Mouse (Mus musculus) embryonic stem cell, embryonic (primary cell): Measurements from ENCODE around the gene Ampd2.

Experiments used
- CTCF ChIA-PET, 4 experiments: fragments of 300-600 bp in 2 of 4; fragments of 350-600 bp in 2 of 4; sonication (Branson Sonifier 250); formaldehyde crosslinking; loops; one replicate each; lab custom pipeline; 2022; ENCODE audit warnings: inconsistent platforms in 2 of 4; lab: Charles Lee
- POLR2A ChIA-PET, 4 experiments: fragments of 300-600 bp in 2 of 4; fragments of 350-600 bp in 2 of 4; sonication (Branson Sonifier 250); formaldehyde crosslinking; loops; one replicate each; lab custom pipeline; 2022; ENCODE audit warnings: antibody characterized with exemption in 4 of 4, inconsistent platforms in 1 of 4; lab: Charles Lee

The Ampd2 gene

GRCm38 (mm10) chr3:108086470-108086979 lies at the start of gene Ampd2:
Gene Ampd2, minus strand, starts transcription at chr3:108086651.
- ChIA-PET POLR2A (interaction anchor here in 2 of 4 experiments (0.7 to 3.9 kb wide), 21 partner anchors 9 to 358 kb away, joined by 3 to 29 read pairs (median 4); partner anchors contain the start of genes Gnai3 (in 2 of the 2), Gstm7 (in 2 of the 2), Cyb561d1 (in 1 of the 2) and Gstm3 (in 1 of the 2)), CTCF (interaction anchor here in 2 of 4 experiments (0.6 to 1.6 kb wide), 3 partner anchors 10 to 143 kb away, joined by 3 to 5 read pairs (median 4); partner anchors contain the start of gene Gstm6 (in 1 of the 2))

- POLR2A ChIA-PET: interaction anchor here (0.6 to 1.9 kb wide), 7 partner anchors 11 to 400 kb away, joined by 3 to 15 read pairs (median 5); partner anchors contain the start of gene Gnai3 (in 1 of the 4)
- CTCF ChIA-PET: interaction anchor here in 2 of 4 experiments (0.6 to 1.2 kb wide), 4 partner anchors 11 to 443 kb away, joined by 3 to 5 read pairs (median 4); partner anchors contain the start of gene Gnai3 (in 1 of the 2)
These were observed 48.2 kb upstream of the Ampd2 start for GRCm38 (mm10) chr3:108134701-108135100.

GRCm38 (mm10) chr3:108132484-108132883 lies 46.0 kb upstream of the Ampd2 start:
- CTCF ChIA-PET: no interaction called here
- POLR2A ChIA-PET: interaction anchor here in 2 of 4 experiments (3.5 to 4.2 kb wide), 2 partner anchors 13 kb away, joined by 16 to 18 read pairs; partner anchors contain the start of gene Gnai3 (in 2 of the 2)

- POLR2A ChIA-PET: interaction anchor here in 3 of 4 experiments (0.6 to 4.2 kb wide), 5 partner anchors 14 to 126 kb away, joined by 3 to 18 read pairs (median 4); partner anchors contain the start of gene Gnai3 (in 2 of the 3)
- CTCF ChIA-PET: interaction anchor here in 1 of 4 experiments (1.4 kb wide), 1 partner anchor 62 kb away, joined by 3 read pairs; no protein-coding TSS in a partner anchor
These were observed 45.4 kb upstream of the Ampd2 start for GRCm38 (mm10) chr3:108131821-108132220.

GRCm38 (mm10) chr3:108131216-108131615 lies 44.8 kb upstream of the Ampd2 start:
- ChIA-PET POLR2A (interaction anchor here in 3 of 4 experiments (0.5 to 4.2 kb wide), 7 partner anchors 14 to 187 kb away, joined by 3 to 18 read pairs (median 4); partner anchors contain the start of gene Gnai3 (in 2 of the 3)), CTCF (interaction anchor here in 2 of 4 experiments (0.5 to 1.4 kb wide), 3 partner anchors 45 to 213 kb away, joined by 3 read pairs; partner anchors contain the start of gene Ampd2 (in 1 of the 2))

- CTCF ChIA-PET: no interaction called here
- POLR2A ChIA-PET: interaction anchor here in 3 of 4 experiments (0.6 to 4.2 kb wide), 5 partner anchors 16 to 61 kb away, joined by 3 to 18 read pairs (median 4); partner anchors contain the start of gene Gnai3 (in 3 of the 3)
These were observed 43.4 kb upstream of the Ampd2 start for GRCm38 (mm10) chr3:108129804-108130203.

GRCm38 (mm10) chr3:108129367-108129766 lies 42.9 kb upstream of the Ampd2 start:
- POLR2A ChIA-PET: interaction anchor here in 2 of 4 experiments (2.1 to 4.2 kb wide), 3 partner anchors 16 to 60 kb away, joined by 4 to 18 read pairs (median 16); partner anchors contain the start of gene Gnai3 (in 2 of the 2)

GRCm38 (mm10) chr3:108128520-108128919 lies 42.1 kb upstream of the Ampd2 start:
- CTCF ChIA-PET: interaction anchor here in 1 of 4 experiments (1.2 kb wide), 1 partner anchor 36 kb away, joined by 4 read pairs; no protein-coding TSS in a partner anchor
- POLR2A ChIA-PET: interaction anchor here in 1 of 4 experiments (0.8 to 1.0 kb wide), 3 partner anchors 10 to 36 kb away, joined by 3 to 4 read pairs (median 3); no protein-coding TSS in a partner anchor

More at GRCm38 (mm10) chr3:108129367-108129766, 42.9 kb upstream of the Ampd2 start:
- CTCF ChIA-PET: no interaction called here

- ChIA-PET POLR2A (interaction anchor here in 1 of 4 experiments (2.3 kb wide), 1 partner anchor 10 kb away, joined by 5 read pairs; no protein-coding TSS in a partner anchor), CTCF (interaction anchor here in 1 of 4 experiments (1.4 kb wide), 1 partner anchor 11 kb away, joined by 3 read pairs; no protein-coding TSS in a partner anchor)
These were observed 39.9 kb upstream of the Ampd2 start for GRCm38 (mm10) chr3:108126327-108126726.

- ChIA-PET POLR2A (interaction anchor here in 1 of 4 experiments (1.5 kb wide), 1 partner anchor 21 kb away, joined by 5 read pairs; the partner anchor contains the start of gene Gnai3), CTCF (interaction anchor here in 1 of 4 experiments (0.6 kb wide), 1 partner anchor 158 kb away, joined by 3 read pairs; no protein-coding TSS in a partner anchor)
These were observed 37.7 kb upstream of the Ampd2 start for GRCm38 (mm10) chr3:108124131-108124530.

- ChIA-PET CTCF (no interaction called here), POLR2A (interaction anchor here in 1 of 4 experiments (1.3 kb wide), 1 partner anchor 27 kb away, joined by 3 read pairs; no protein-coding TSS in a partner anchor)
These were observed 36.8 kb upstream of the Ampd2 start for GRCm38 (mm10) chr3:108123242-108123641.

GRCm38 (mm10) chr3:108121101-108121500 lies 34.6 kb upstream of the Ampd2 start:
- ChIA-PET POLR2A (interaction anchor here in 1 of 4 experiments (1.2 kb wide), 1 partner anchor 15 kb away, joined by 3 read pairs; no protein-coding TSS in a partner anchor), CTCF (no interaction called here)

GRCm38 (mm10) chr3:108117465-108117864 lies 31.0 kb upstream of the Ampd2 start:
- ChIA-PET POLR2A (no interaction called here), CTCF (no interaction called here)

- POLR2A ChIA-PET: interaction anchor here in 3 of 4 experiments (0.5 to 1.7 kb wide), 4 partner anchors 27 to 478 kb away, joined by 3 to 4 read pairs (median 4); partner anchors contain the start of genes Ampd2 (in 1 of the 3) and Atxn7l2 (in 1 of the 3)
- CTCF ChIA-PET: no interaction called here
These were observed 27.3 kb upstream of the Ampd2 start for GRCm38 (mm10) chr3:108113591-108114289.

GRCm38 (mm10) chr3:108112666-108113065 lies 26.2 kb upstream of the Ampd2 start:
- CTCF ChIA-PET: no interaction called here
- POLR2A ChIA-PET: interaction anchor here in 3 of 4 experiments (0.6 to 1.7 kb wide), 6 partner anchors 15 to 104 kb away, joined by 3 to 5 read pairs (median 4); partner anchors contain the start of genes Ampd2 (in 1 of the 3) and Gnat2 (in 1 of the 3)

- POLR2A ChIA-PET: interaction anchor here in 2 of 4 experiments (1.0 to 1.7 kb wide), 3 partner anchors 15 to 103 kb away, joined by 3 to 4 read pairs (median 3); partner anchors contain the start of gene Ampd2 (in 1 of the 2)
These were observed 25.8 kb upstream of the Ampd2 start for GRCm38 (mm10) chr3:108112246-108112645.

GRCm38 (mm10) chr3:108111320-108111719 lies 24.9 kb upstream of the Ampd2 start:
- CTCF ChIA-PET: no interaction called here
- POLR2A ChIA-PET: interaction anchor here in 1 of 4 experiments (1.3 kb wide), 1 partner anchor 23 kb away, joined by 5 read pairs; no protein-coding TSS in a partner anchor

More at GRCm38 (mm10) chr3:108112246-108112645, 25.8 kb upstream of the Ampd2 start:
- CTCF ChIA-PET: no interaction called here
